Mouse (Mus musculus) adrenal gland, adult (tissue): ENCODE results near the gene Jtb.
"Not testable (repeated sequence)": the region's sequence is repeated elsewhere in the genome, so short reads cannot be mapped to it uniquely, and the experiment has no call there.

Source experiments
- DNase-seq, 2 experiments: peaks; one replicate each; pipeline ENCODE4 v3.0.0; 2022 to 2023; ENCODE audit warnings: low spot score in 1 of 2; ENCODE audit not compliant: inconsistent age in 2 of 2

Jtb gene

DNA sequence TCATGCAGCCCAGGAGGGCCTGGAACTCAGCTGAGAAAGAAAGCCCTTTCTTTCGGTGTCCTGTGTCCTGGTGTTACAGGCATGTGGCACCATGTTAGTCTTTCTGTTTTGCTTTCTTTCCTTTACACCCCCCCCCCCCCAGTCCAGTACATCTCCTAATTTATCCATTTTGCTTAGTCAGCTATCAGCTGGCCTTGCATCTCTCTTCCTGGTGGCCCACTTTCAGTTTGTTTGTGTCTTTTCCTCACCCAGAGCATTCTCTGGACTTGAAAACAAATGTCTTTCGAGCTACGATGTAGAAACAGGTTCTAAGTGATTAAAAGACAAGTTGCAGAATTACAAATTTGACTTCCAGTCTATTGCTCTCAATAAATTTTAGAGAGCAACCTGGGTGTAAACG, 8.9 kb upstream of the Jtb start:
- DNase-seq, result no peak

DNA sequence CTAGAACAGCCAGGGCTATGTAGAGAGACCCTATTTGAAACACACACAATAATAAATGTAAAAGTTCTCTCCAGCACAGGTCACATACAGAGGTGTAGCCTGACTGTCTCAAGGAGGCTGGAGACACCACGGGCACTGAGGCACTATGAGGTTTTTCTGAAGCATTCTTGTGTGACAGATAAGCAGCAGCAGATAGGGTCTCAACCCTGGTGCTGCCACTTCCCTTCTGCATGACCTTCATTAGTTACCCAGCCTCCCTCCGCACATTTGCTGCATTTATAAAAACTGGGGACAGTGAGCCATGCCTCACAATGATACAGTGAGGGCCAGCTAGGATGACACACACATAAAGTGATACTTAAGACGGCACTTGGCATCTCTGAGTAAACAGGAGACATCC, 8.5 kb upstream of the Jtb start:
- no peak for DNase-seq

- DNase-seq, result no peak
Measured at GRCm38 (mm10) chr3:90224331-90224730, 7.1 kb upstream of the Jtb start.

GRCm38 (mm10) chr3:90231075-90231474, 322 bp upstream of the Jtb start:
- no peak for DNase-seq

DNA sequence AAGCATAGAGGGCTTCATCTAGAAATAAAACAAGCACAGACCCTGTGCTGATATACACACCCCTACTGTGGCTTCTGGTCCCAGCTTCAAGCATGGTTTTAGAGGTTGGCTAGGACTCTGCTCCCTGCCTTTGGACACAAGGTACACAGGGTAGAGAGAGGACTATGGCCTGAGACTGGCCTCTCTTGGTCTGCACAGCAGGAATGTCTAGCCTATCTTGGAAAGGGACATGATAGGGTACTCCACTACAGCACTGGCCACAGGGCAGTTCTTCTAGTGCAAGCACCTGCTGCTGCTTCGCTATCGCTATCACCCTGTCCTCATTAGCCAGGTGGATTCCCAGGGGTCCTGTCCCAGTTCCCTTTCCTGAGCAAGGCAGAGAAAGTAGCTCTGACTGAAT, 9.9 kb downstream of the Jtb start:
- no peak for DNase-seq

- DNase-seq, result no peak
Measured at GRCm38 (mm10) chr3:90241669-90242358, 10.4 kb downstream of the Jtb start.

GRCm38 (mm10) chr3:90242984-90243775, 11.8 kb downstream of the Jtb start, which contains the start of gene Creb3l4:
TSS of gene Creb3l4 (minus strand) at chr3:90243512.
- DNase-seq, result peak; percentile 57 to 76

GRCm38 (mm10) chr3:90245406-90245805, 14.0 kb downstream of the Jtb start:
- no peak for DNase-seq

DNA sequence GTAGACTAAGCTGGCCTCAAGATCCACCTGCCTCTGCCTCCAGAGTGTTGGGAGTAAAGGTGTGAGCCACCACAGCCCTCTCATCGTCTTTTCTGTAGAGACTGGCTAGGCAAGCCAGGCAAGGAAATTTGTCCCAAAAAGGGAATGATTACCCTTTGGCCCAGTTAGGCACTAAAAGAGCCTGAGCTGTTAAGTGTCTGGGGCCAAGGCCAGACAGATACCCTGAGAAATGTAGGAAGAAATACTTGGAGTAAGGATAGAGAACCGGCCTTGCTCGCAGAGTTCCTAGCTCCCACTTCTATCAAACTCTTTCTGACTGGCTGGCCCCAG, 16.2 kb downstream of the Jtb start:
- no peak for DNase-seq

- peak; percentile 95 to 98 for DNase-seq
Measured at GRCm38 (mm10) chr3:90247960-90248745, 16.8 kb downstream of the Jtb start, which contains the start of gene Slc39a1. TSS of gene Slc39a1 (plus strand) at chr3:90248172.

GRCm38 (mm10) chr3:90248746-90249100, 17.3 kb downstream of the Jtb start:
- peak in 1 of 2 experiments; percentile 75 for DNase-seq

DNA sequence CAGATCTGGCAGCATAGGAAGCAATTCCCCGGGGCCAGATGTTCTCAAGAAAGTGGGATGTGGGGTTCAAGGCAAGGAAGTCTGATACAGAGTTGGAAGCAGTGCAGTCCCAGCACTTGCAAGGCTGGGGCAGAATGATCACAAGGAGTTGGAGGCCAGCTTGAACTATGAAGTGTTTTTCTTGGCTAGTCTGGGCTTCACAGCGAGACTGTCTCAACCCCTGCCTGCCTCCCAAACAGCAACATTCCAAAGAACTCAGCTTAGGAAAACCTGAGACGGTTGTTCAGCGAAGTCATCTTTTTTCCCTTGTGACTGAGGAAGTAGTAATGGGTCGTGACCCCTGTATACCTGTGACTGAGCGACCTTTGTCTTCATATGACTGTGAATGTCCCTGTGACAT, 19.4 kb downstream of the Jtb start:
- no peak for DNase-seq

DNA sequence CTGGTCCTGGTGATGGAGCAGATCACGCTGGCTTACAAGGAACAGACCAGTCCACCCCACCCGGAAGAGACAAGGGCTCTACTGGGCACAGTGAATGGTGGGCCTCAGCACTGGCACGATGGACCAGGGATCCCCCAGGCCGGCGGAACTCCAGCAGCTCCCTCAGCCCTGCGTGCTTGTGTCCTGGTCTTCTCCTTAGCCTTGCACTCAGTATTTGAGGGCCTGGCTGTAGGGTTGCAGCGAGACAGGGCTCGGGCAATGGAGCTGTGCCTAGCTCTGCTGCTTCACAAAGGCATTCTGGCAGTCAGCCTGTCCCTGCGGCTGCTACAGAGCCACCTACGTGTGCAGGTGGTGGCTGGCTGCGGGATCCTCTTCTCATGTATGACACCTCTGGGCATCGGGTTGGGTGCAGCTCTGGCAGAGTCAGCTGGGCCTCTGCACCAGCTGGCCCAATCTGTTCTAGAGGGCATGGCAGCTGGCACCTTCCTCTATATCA, 20.4 kb downstream of the Jtb start:
- not testable (repeated sequence) for DNase-seq

- peak in 1 of 2 experiments; percentile 59 for DNase-seq
Measured at GRCm38 (mm10) chr3:90252659-90253058, 21.3 kb downstream of the Jtb start.

GRCm38 (mm10) chr3:90253174-90253573, 21.8 kb downstream of the Jtb start:
- DNase-seq, result peak in 1 of 2 experiments; percentile 54

DNA sequence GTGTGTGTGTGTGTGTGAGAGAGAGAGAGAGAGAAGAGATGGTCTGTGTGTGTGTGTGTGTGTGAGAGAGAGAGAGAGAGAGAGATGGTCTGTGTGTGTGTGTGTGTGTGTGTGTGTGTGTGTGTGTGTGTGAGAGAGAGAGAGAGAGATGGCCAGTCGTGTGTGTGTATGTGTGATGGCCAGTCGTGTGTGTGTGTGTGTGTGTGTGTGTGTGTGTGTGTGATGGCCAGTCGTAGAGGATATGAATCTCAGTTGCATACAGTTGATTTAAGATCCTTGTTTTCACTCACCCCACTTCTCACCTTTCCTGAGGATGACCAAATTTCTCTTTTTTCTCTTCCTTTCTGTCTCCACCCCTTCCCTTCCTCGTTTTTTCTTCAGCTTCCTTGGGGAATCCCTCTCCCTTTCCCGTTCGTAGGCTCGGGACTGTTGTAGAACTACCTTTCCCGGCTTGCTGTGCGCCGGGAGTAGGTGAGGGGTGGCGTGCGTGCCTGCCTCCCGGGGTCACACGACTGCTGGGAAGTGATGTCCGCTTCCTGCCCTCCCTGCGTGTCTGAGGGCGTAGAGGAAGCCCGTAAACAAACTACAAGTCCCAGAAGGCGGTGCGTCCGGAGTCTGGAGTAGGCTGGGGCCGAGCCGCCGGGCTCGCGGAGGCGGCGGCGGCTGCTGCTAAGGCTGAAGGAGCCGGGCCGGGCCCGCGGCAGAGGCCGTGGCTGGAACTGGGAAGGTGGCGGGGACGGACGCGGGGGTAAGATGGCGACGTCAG, 22.4 kb downstream of the Jtb start, which contains the start of gene Crtc2:
Gene Crtc2, plus strand, starts transcription at position 511 of the 766 bp plus-strand sequence.
- peak; percentile 97 to 98 for DNase-seq

GRCm38 (mm10) chr3:90254419-90255193, 23.2 kb downstream of the Jtb start:
- peak in 1 of 2 experiments; percentile 34 for DNase-seq

- no peak for DNase-seq
Measured at GRCm38 (mm10) chr3:90255194-90255565, 23.8 kb downstream of the Jtb start.

- DNase-seq, result no peak
Measured at GRCm38 (mm10) chr3:90255784-90256353, 24.5 kb downstream of the Jtb start.
